Mouse (Mus musculus) stomach, embryonic 16.5 days (tissue): ENCODE data around the gene Anks1b. TPM values are rescaled to one million over a fixed set of nuclear protein-coding genes. Genes with fewer than 3 reads are reported as not detected.

Experiments
- ATAC-seq: fragments of 200-750 bp; cut with Nextera tagmentation; 2 replicates; pipeline ENCODE4 v1.8.0; 2017; ENCODE audit warnings: moderate number of reproducible peaks, moderate TSS enrichment; ENCODE audit not compliant: insufficient read depth, low FRiP score
- H3K27ac ChIP-seq: fragments of 300-500 bp; sonication (generic); 2 replicates; pipeline ENCODE4 v1.5.1; 2014; ENCODE audit warnings: low read length
- H3K27me3 ChIP-seq: fragments of 300-500 bp; sonication (generic); 2 replicates; pipeline ENCODE4 v1.6.1; 2014; ENCODE audit warnings: low read length, control low read depth, mixed read lengths; ENCODE audit not compliant: control insufficient read depth, insufficient read depth
- H3K36me3 ChIP-seq: fragments of 300-500 bp; sonication (generic); 2 replicates; pipeline ENCODE4 v1.6.1; 2014; ENCODE audit warnings: low read length; ENCODE audit not compliant: control insufficient read depth, insufficient read depth
- H3K4me1 ChIP-seq: fragments of 300-500 bp; sonication (generic); 2 replicates; pipeline ENCODE4 v1.6.1; 2014; ENCODE audit warnings: low read length, control low read depth, mixed read lengths; ENCODE audit not compliant: control insufficient read depth, insufficient read depth
- H3K4me2 ChIP-seq: fragments of 300-500 bp; sonication (generic); 2 replicates; pipeline ENCODE4 v1.6.1; 2014; ENCODE audit warnings: low read depth, low read length, mixed read lengths
- H3K4me3 ChIP-seq: fragments of 300-500 bp; sonication (generic); replicated peaks from 2 replicates; pipeline ENCODE4 v1.5.1; 2014; ENCODE audit warnings: mild to moderate bottlenecking, low read length
- H3K9ac ChIP-seq: fragments of 300-500 bp; sonication (generic); 2 replicates; pipeline ENCODE4 v1.6.1; 2014; ENCODE audit warnings: low read length
- H3K9me3 ChIP-seq: fragments of 300-500 bp; sonication (generic); replicated peaks from 2 replicates; pipeline ENCODE4 v1.6.1; 2016; ENCODE audit warnings: low read length, control low read depth; ENCODE audit not compliant: control insufficient read depth
- WGBS: fragments of 180-500 bp; shearing (Covaris S2); extraction: QIAGEN DNeasy Blood & Tissue Kit; methylation state at CpG from one replicate; pipeline ENCODE4 v1.1.7; 2014; 5-methylcytosine and 5-hydroxymethylcytosine counted together
- polyA plus RNA-seq: library from polyadenylated mRNA; unstranded; fragments of >200 nt; fragmentation: Nextera tagmentation; extraction: Ambion mirVana; gene quantifications from 2 replicates; pipeline ENCODE4 v1.2.1, GENCODE M21; 2015

Gene Anks1b
- polyA plus RNA-seq, 1 experiment from 2014 or later, result 1.4 TPM

DNA sequence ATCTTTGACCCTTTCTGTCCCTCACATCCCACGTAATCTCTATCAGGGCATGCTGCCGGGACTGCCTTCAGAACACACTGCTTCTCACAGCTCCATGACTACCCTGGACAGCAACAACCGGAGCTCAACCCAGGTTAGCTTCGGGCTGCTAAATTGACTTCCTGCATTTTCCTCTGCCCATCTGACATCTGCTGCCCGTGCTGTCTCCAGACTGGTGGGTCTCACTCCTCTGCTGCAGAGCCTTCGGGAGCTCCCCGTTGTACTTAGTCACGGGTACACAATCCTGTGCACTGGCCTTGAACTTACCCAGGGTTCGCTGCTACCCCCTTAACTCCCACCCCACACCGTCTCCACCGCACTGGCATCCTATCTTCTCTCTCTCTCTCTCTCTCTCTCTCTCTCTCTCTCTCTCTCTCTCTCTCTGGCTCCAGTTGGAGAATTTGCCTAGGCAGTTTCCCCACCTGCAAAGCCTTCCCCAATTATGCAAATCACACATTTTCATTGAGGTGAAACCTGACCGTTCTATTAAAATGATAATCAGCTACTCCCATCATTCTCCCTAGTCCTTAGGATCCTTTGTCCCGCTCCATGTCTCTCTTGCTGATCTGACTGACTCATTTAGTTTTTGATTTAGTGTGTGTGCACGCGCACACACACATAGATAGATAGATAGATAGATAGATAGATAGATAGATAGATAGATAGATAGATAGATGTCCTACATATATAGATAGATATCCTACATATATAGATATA lies 898.3 kb downstream of the Anks1b start:
- Histone ChIP-seq H3K4me2 (no peak overlapping the region), H3K27me3 (no peaks in the 10 kb centered on the region), H3K36me3 (no peaks in the 10 kb centered on the region), H3K4me3 (no peak overlapping the region), H3K4me1 (no peaks in the 10 kb centered on the region), H3K9ac (no peak overlapping the region), H3K9me3 (no peaks in the 10 kb centered on the region), H3K27ac (no peak overlapping the region)
- 10% methylated on average over 15 of the region's 15 CpGs for WGBS
- ATAC-seq, result no peak

- WGBS, result 53% methylated on average over 13 of the region's 13 CpGs
- H3K9me3 ChIP-seq, result no peaks in the 10 kb centered on the region
- no peaks in the 10 kb centered on the region for H3K27me3 ChIP-seq
- H3K4me2 ChIP-seq, result no peak overlapping the region
- no peaks in the 10 kb centered on the region for H3K36me3 ChIP-seq
- H3K4me1 ChIP-seq, result no peaks in the 10 kb centered on the region
- ATAC-seq, result no peak
- no peak overlapping the region for H3K9ac ChIP-seq
- H3K27ac ChIP-seq, result no peak overlapping the region
- H3K4me3 ChIP-seq, result no peak overlapping the region
Observed at GRCm38 (mm10) chr10:90779561-90780400, 906.5 kb downstream of the Anks1b start.

DNA sequence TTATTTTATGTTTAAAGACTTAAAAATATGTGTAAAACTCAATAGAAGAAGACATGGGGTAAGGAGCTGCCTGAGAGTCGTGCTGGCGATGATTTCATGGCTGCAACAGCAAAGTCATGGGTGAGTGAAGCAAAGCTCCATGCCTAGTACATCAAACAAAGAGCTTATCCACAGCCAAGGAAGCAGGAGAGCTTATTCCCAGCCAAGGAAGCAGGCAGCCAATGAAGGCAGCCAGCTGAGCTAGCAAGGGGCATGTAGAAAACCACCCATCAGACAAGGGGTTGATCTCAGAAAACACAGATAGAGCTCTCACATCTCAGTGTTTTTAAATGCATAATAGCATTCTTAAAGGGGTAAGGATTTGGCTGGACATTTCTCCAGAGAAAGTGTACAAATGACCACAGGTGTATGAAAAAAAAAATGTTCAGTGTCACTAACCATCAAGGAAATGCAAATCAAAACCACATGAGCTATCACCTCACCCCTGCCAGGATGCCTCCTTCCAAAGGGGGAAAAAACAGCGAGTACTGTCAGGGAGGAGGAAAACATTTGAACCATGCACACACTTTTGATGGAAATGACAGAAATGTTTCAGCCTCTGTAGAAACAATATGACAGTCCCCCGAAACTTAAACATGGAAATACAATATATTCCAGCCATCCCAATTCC lies 911.8 kb downstream of the Anks1b start:
- H3K36me3 ChIP-seq, result no peaks in the 10 kb centered on the region
- H3K27ac ChIP-seq, result no peak overlapping the region
- H3K9ac ChIP-seq, result no peak overlapping the region
- H3K4me2 ChIP-seq, result no peak overlapping the region
- WGBS, result 70% methylated on average over 4 of the region's 4 CpGs
- no peak for ATAC-seq
- H3K9me3 ChIP-seq, result no peaks in the 10 kb centered on the region
- no peaks in the 10 kb centered on the region for H3K27me3 ChIP-seq
- H3K4me3 ChIP-seq, result no peak overlapping the region
- no peaks in the 10 kb centered on the region for H3K4me1 ChIP-seq

GRCm38 (mm10) chr10:90785680-90786079 lies 912.4 kb downstream of the Anks1b start:
- Histone ChIP-seq H3K36me3 (no peaks in the 10 kb centered on the region), H3K9me3 (no peaks in the 10 kb centered on the region), H3K4me3 (no peak overlapping the region), H3K9ac (no peak overlapping the region), H3K27ac (no peak overlapping the region), H3K4me1 (no peaks in the 10 kb centered on the region), H3K27me3 (no peaks in the 10 kb centered on the region), H3K4me2 (no peak overlapping the region)
- 88% methylated on average over 8 of the region's 8 CpGs for WGBS
- ATAC-seq, result no peak

GRCm38 (mm10) chr10:90803112-90803511 lies 929.8 kb downstream of the Anks1b start:
- H3K9ac ChIP-seq, result no peak overlapping the region
- ATAC-seq, result no peak
- no peak overlapping the region for H3K4me3 ChIP-seq
- no peak overlapping the region for H3K4me2 ChIP-seq
- no peaks in the 10 kb centered on the region for H3K36me3 ChIP-seq
- 47% methylated on average over 6 of the region's 6 CpGs for WGBS
- no peak overlapping the region for H3K27ac ChIP-seq
- no peaks in the 10 kb centered on the region for H3K4me1 ChIP-seq
- no peaks in the 10 kb centered on the region for H3K27me3 ChIP-seq
- no peaks in the 10 kb centered on the region for H3K9me3 ChIP-seq

DNA sequence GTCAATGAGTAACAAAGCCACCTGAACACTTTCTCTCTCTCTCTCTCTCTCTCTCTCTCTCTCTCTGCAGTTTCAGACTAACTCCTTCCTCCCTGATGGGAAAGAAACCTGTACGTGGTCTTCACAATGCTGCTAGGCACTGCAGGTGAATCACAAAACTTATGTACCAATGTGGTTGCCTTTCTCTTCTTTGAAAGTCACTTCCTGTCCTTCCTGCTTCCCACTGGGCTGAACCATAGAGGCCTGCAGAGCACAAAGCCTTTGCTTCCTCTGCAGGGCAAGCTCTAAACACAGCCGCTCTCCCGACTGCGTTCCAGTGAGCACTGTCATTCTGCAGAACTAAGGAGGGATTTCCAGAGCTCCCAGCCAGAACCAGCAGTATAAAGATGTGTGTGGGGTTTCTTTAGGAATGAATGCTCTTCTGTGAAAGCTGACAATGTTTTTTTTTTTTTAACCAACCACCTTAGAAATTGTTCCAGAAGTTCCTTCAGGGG lies 931.3 kb downstream of the Anks1b start:
- Histone ChIP-seq H3K4me1 (no peaks in the 10 kb centered on the region), H3K27me3 (no peaks in the 10 kb centered on the region), H3K4me2 (no peak overlapping the region), H3K27ac (no peak overlapping the region), H3K9me3 (no peaks in the 10 kb centered on the region), H3K9ac (no peak overlapping the region), H3K36me3 (no peaks in the 10 kb centered on the region), H3K4me3 (no peak overlapping the region)
- ATAC-seq, result no peak
- 19% methylated on average over 4 of the region's 4 CpGs for WGBS

GRCm38 (mm10) chr10:90808616-90809310 lies 935.5 kb downstream of the Anks1b start:
- H3K4me1 ChIP-seq, result no peaks in the 10 kb centered on the region
- H3K9me3 ChIP-seq, result no peaks in the 10 kb centered on the region
- no peak overlapping the region for H3K27ac ChIP-seq
- ATAC-seq, result no peak
- no peaks in the 10 kb centered on the region for H3K27me3 ChIP-seq
- no peak overlapping the region for H3K4me2 ChIP-seq
- WGBS, result 79% methylated on average over 8 of the region's 8 CpGs
- no peaks in the 10 kb centered on the region for H3K36me3 ChIP-seq
- no peak overlapping the region for H3K9ac ChIP-seq
- H3K4me3 ChIP-seq, result no peak overlapping the region

GRCm38 (mm10) chr10:90809911-90810590 lies 936.7 kb downstream of the Anks1b start:
- Histone ChIP-seq H3K27ac (no peak overlapping the region), H3K4me2 (no peak overlapping the region), H3K4me1 (no peaks in the 10 kb centered on the region), H3K36me3 (no peaks in the 10 kb centered on the region), H3K4me3 (no peak overlapping the region), H3K9me3 (no peaks in the 10 kb centered on the region), H3K9ac (no peak overlapping the region), H3K27me3 (no peaks in the 10 kb centered on the region)
- WGBS, result 30% methylated on average over 8 of the region's 8 CpGs
- ATAC-seq, result no peak
